Mouse (Mus musculus) urinary bladder, adult 18-20 months (tissue): ENCODE measurements around the gene Gm12184.
"Not testable (repeated sequence)": the region's sequence is repeated elsewhere in the genome, so short reads cannot be mapped to it uniquely, and the experiment has no call there.

ENCODE experiments used
- DNase-seq, 2 experiments: peaks; one replicate each; pipeline ENCODE4 v3.0.0; 2022; ENCODE audit warnings: low spot score in 2 of 2, mixed read lengths in 2 of 2

The Gm12184 gene

GRCm38 (mm10) chr11:48801831-48802772 is 24.4 kb downstream of the Gm12184 start:
- DNase-seq = no peak

- DNase-seq = peak; percentile 86 to 89
Measured at GRCm38 (mm10) chr11:48799921-48800701, 26.3 kb downstream of the Gm12184 start, which contains the start of gene Rack1. Gene Rack1, plus strand, starts transcription at chr11:48800332.

GRCm38 (mm10) chr11:48798984-48799920 is 27.2 kb downstream of the Gm12184 start:
- DNase-seq = no peak

GRCm38 (mm10) chr11:48798308-48798707 is 28.1 kb downstream of the Gm12184 start:
- DNase-seq = no peak

- DNase-seq = no peak
Measured at GRCm38 (mm10) chr11:48797287-48797686, 29.2 kb downstream of the Gm12184 start.

- DNase-seq = no peak
Measured at GRCm38 (mm10) chr11:48796290-48796689, 30.2 kb downstream of the Gm12184 start.

- DNase-seq = no peak
Measured at GRCm38 (mm10) chr11:48795221-48795620, 31.2 kb downstream of the Gm12184 start.

GRCm38 (mm10) chr11:48793184-48793583 is 33.3 kb downstream of the Gm12184 start:
- DNase-seq = no peak

- not testable (repeated sequence) for DNase-seq
Measured at GRCm38 (mm10) chr11:48791894-48792293, 34.6 kb downstream of the Gm12184 start.

- no peak for DNase-seq
Measured at GRCm38 (mm10) chr11:48790946-48791345, 35.5 kb downstream of the Gm12184 start.

- DNase-seq = peak; percentile 69 to 70
Measured at GRCm38 (mm10) chr11:48789973-48790823, 36.3 kb downstream of the Gm12184 start.

GRCm38 (mm10) chr11:48789215-48789614 is 37.2 kb downstream of the Gm12184 start:
- DNase-seq = no peak

GRCm38 (mm10) chr11:48788311-48789089 is 38.0 kb downstream of the Gm12184 start:
- peak; percentile 36 to 49 for DNase-seq

GRCm38 (mm10) chr11:48787455-48788211 is 38.8 kb downstream of the Gm12184 start:
- DNase-seq = peak in 1 of 2 experiments; percentile 24

GRCm38 (mm10) chr11:48782243-48782642 is 44.2 kb downstream of the Gm12184 start:
- no peak for DNase-seq

- no peak for DNase-seq
Measured at GRCm38 (mm10) chr11:48779450-48779849, 47.0 kb downstream of the Gm12184 start.

GRCm38 (mm10) chr11:48777303-48777702 is 49.2 kb downstream of the Gm12184 start:
- no peak for DNase-seq

- DNase-seq = no peak
Measured at GRCm38 (mm10) chr11:48776664-48777063, 49.8 kb downstream of the Gm12184 start.

GRCm38 (mm10) chr11:48775483-48775882 is 51.0 kb downstream of the Gm12184 start:
- DNase-seq = no peak
